ENCODE assay signal across 12 mouse cellular contexts in genomic region chr13:21803058-21803457, GRCm38 (mm10). TPM values are rescaled to one million over a fixed set of nuclear protein-coding genes. Genes with fewer than 3 reads are reported as not detected.
DNase-seq lines count a peak whose midpoint lies in the region; ATAC-seq and TF ChIP-seq lines count a peak whose summit lies in the region.
"Not testable (repeated sequence)": the region's sequence is repeated elsewhere in the genome, so short reads cannot be mapped to it uniquely, and the experiment has no call there.
"Had no signal": no experiment of that assay in that cellular context is flagged by ENCODE, and none has a peak within 500 bp of the region (broad histone marks: within the 10 kb centered on the region; RNA-seq: fewer than 3 reads in every experiment).

No protein-coding gene starts in this region.

- ATAC-seq in embryonic facial prominence, embryonic 15.5 days (ENCODE audit: insufficient number of reproducible peaks, low FRiP score, low TSS enrichment, low read depth), result peak; percentile 66; the same call in 1 of the 2 replicates
- peak; percentile 85 for ATAC-seq in frontal cortex, adult (ENCODE audit: low TSS enrichment)
- ATAC-seq in hindbrain, embryonic 15.5 days (ENCODE audit: low FRiP score, low read depth), result peak; percentile 73; the same call in 1 of the 2 replicates
- ATAC-seq in kidney, embryonic 16.5 days (ENCODE audit: low FRiP score, low TSS enrichment), result peak; percentile 79
- peak; percentile 52; the same call in 1 of the 2 replicates for ATAC-seq in liver, embryonic 14.5 days (ENCODE audit: insufficient read depth)
- peak; percentile 88 for ATAC-seq in megakaryocyte-erythroid progenitor cell, adult 5-6 weeks (replicated peaks; ENCODE audit: low FRiP score, low TSS enrichment, poor library complexity, severe bottlenecking)
- ATAC-seq in neural tube, embryonic 12.5 days (ENCODE audit: low FRiP score, low read depth), result peak; percentile 83

- not testable (repeated sequence) for H3K27me3 ChIP-seq in embryonic facial prominence, embryonic 15.5 days; hindbrain, embryonic 15.5 days; kidney, embryonic 16.5 days (ENCODE audit: insufficient read depth, low read length); liver, embryonic 14.5 days (ENCODE audit: control insufficient read depth, insufficient read depth, low read length); neural tube, embryonic 12.5 days (replicated peaks)

- not testable (repeated sequence) for H3K9ac ChIP-seq in embryonic facial prominence, embryonic 15.5 days; hindbrain, embryonic 15.5 days; kidney, embryonic 16.5 days (replicated peaks; ENCODE audit: low read length); liver, embryonic 14.5 days (replicated peaks); neural tube, embryonic 12.5 days

- DNase-seq in liver, embryonic 14.5 days (ENCODE audit: low read depth in 3 of 3, low spot score in 3 of 3), result not testable (repeated sequence)

- not testable (repeated sequence) for H3K27ac ChIP-seq in embryonic facial prominence, embryonic 15.5 days (replicated peaks); hindbrain, embryonic 15.5 days (replicated peaks); kidney, embryonic 16.5 days (ENCODE audit: low read length); liver, embryonic 14.5 days; neural tube, embryonic 12.5 days

- H3K9me3 ChIP-seq in embryonic facial prominence, embryonic 15.5 days (replicated peaks); hindbrain, embryonic 15.5 days; kidney, embryonic 16.5 days (ENCODE audit: low read length); liver, embryonic 14.5 days (ENCODE audit: control insufficient read depth, low read length); neural tube, embryonic 12.5 days: not testable (repeated sequence)

- not testable (repeated sequence) for H3K4me2 ChIP-seq in embryonic facial prominence, embryonic 15.5 days (replicated peaks); hindbrain, embryonic 15.5 days; kidney, embryonic 16.5 days (replicated peaks; ENCODE audit: low read depth, low read length); liver, embryonic 14.5 days (ENCODE audit: low read depth); neural tube, embryonic 12.5 days (replicated peaks)

- no CpG with 5 or more reads among the region's 4 CpGs for WGBS in embryonic facial prominence, embryonic 15.5 days
- WGBS in hindbrain, embryonic 15.5 days, result no CpG with 5 or more reads among the region's 4 CpGs
- WGBS in kidney, embryonic 16.5 days, result no CpG with 5 or more reads among the region's 4 CpGs
- WGBS in liver, embryonic 14.5 days (ENCODE audit: insufficient replicate concordance), result no CpG with 5 or more reads among the region's 4 CpGs
- WGBS in neural tube, embryonic 12.5 days, result no CpG with 5 or more reads among the region's 4 CpGs

- not testable (repeated sequence) for TF ChIP-seq CTCF in liver, embryonic 14.5 days (IDR thresholded peaks at IDR 0.05; ENCODE audit: low read depth)

- not testable (repeated sequence) for H3K4me1 ChIP-seq in embryonic facial prominence, embryonic 15.5 days; hindbrain, embryonic 15.5 days (replicated peaks); kidney, embryonic 16.5 days (ENCODE audit: insufficient read depth, low read length); liver, embryonic 14.5 days (replicated peaks; ENCODE audit: control insufficient read depth in 2 of 2, insufficient read depth in 2 of 2, low read length in 1 of 2); neural tube, embryonic 12.5 days

- not testable (repeated sequence) for TF ChIP-seq EP300 in liver, embryonic 14.5 days (IDR thresholded peaks at IDR 0.05; ENCODE audit: low read depth)

- not testable (repeated sequence) for H3K36me3 ChIP-seq in embryonic facial prominence, embryonic 15.5 days; hindbrain, embryonic 15.5 days; kidney, embryonic 16.5 days (ENCODE audit: insufficient read depth, low read length); liver, embryonic 14.5 days (replicated peaks; ENCODE audit: control insufficient read depth, insufficient read depth, low read depth); neural tube, embryonic 12.5 days

- H3K4me3 ChIP-seq in embryonic facial prominence, embryonic 15.5 days (replicated peaks); hindbrain, embryonic 15.5 days; kidney, embryonic 16.5 days (ENCODE audit: low read length); liver, embryonic 14.5 days (ENCODE audit: insufficient read depth in 1 of 2, low read depth in 2 of 2, low read length in 2 of 2); neural tube, embryonic 12.5 days: not testable (repeated sequence)

RNA-seq across cellular contexts. Expression of gene Hist1h2bq, which starts 6.9 kb away (rescaled TPM):
- polyA plus RNA-seq in embryonic facial prominence, embryonic 15.5 days (2015; fragmentation: Nextera tagmentation; extraction: Ambion mirVana), result 12.0 and 14.0 TPM in 2 replicates
- polyA plus RNA-seq in hindbrain, embryonic 15.5 days (2015; fragmentation: Nextera tagmentation; extraction: Ambion mirVana), result 4.9 and 7.3 TPM in 2 replicates
- 22.0 and 25.6 TPM in 2 replicates for polyA plus RNA-seq in kidney, embryonic 16.5 days (2015; fragmentation: Nextera tagmentation; extraction: Ambion mirVana)
- 13.1 and 13.4 TPM in 2 replicates for polyA plus RNA-seq in liver, embryonic 14.5 days (2012; rRNA removed)
- polyA plus RNA-seq in liver, embryonic 14.5 days (2014; fragmentation: Nextera tagmentation; extraction: Ambion mirVana), result 16.9 and 21.6 TPM in 2 replicates
- 395 and 796 TPM in 2 replicates for total RNA-seq in megakaryocyte-erythroid progenitor cell, adult 5-6 weeks (2014; fragmentation: Nextera tagmentation)
- total RNA-seq in megakaryocyte-erythroid progenitor cell, adult 5-6 weeks (2017), result 0.72 and 1.2 TPM in 2 replicates
- polyA plus RNA-seq in neural tube, embryonic 12.5 days (2016; fragmentation: Nextera tagmentation; extraction: Ambion mirVana), result 17.1 and 26.1 TPM in 2 replicates

RNA-seq across cellular contexts. Expression of gene Hist1h2ao, which starts 7.2 kb away (rescaled TPM):
- not detected in 2 replicates for polyA plus RNA-seq in embryonic facial prominence, embryonic 15.5 days (2015; fragmentation: Nextera tagmentation; extraction: Ambion mirVana)
- not detected in 2 replicates for polyA plus RNA-seq in hindbrain, embryonic 15.5 days (2015; fragmentation: Nextera tagmentation; extraction: Ambion mirVana)
- 2.1 TPM in 1 of 2 replicates, not detected in the other for polyA plus RNA-seq in kidney, embryonic 16.5 days (2015; fragmentation: Nextera tagmentation; extraction: Ambion mirVana)
- 0.24 TPM in 1 of 2 replicates, not detected in the other for polyA plus RNA-seq in liver, embryonic 14.5 days (2012; rRNA removed)
- polyA plus RNA-seq in liver, embryonic 14.5 days (2014; fragmentation: Nextera tagmentation; extraction: Ambion mirVana), result 3.4 TPM in 1 of 2 replicates, not detected in the other
- total RNA-seq in megakaryocyte-erythroid progenitor cell, adult 5-6 weeks (2014; fragmentation: Nextera tagmentation), result not detected in 2 replicates
- not detected in 2 replicates for total RNA-seq in megakaryocyte-erythroid progenitor cell, adult 5-6 weeks (2017)
- not detected in 2 replicates for polyA plus RNA-seq in neural tube, embryonic 12.5 days (2016; fragmentation: Nextera tagmentation; extraction: Ambion mirVana)
- total RNA-seq: CH12.LX; heart, postnatal 14 days had no signal
- polyA plus RNA-seq: kidney, adult 2 months; testis, adult 2 months had no signal

RNA-seq across cellular contexts. Expression of gene Hist1h4m, which starts 8.5 kb away (rescaled TPM):
- not detected in 2 replicates for polyA plus RNA-seq in embryonic facial prominence, embryonic 15.5 days (2015; fragmentation: Nextera tagmentation; extraction: Ambion mirVana)
- polyA plus RNA-seq in hindbrain, embryonic 15.5 days (2015; fragmentation: Nextera tagmentation; extraction: Ambion mirVana), result not detected in 2 replicates
- not detected in 2 replicates for polyA plus RNA-seq in kidney, embryonic 16.5 days (2015; fragmentation: Nextera tagmentation; extraction: Ambion mirVana)
- polyA plus RNA-seq in liver, embryonic 14.5 days (2012; rRNA removed), result not detected in 2 replicates
- not detected in 2 replicates for polyA plus RNA-seq in liver, embryonic 14.5 days (2014; fragmentation: Nextera tagmentation; extraction: Ambion mirVana)
- 256 and 298 TPM in 2 replicates for total RNA-seq in megakaryocyte-erythroid progenitor cell, adult 5-6 weeks (2014; fragmentation: Nextera tagmentation)
- 1,434 and 2,567 TPM in 2 replicates for total RNA-seq in megakaryocyte-erythroid progenitor cell, adult 5-6 weeks (2017)
- not detected in 2 replicates for polyA plus RNA-seq in neural tube, embryonic 12.5 days (2016; fragmentation: Nextera tagmentation; extraction: Ambion mirVana)
- polyA plus RNA-seq: kidney, adult 2 months; testis, adult 2 months had no signal

RNA-seq across cellular contexts. Expression of gene Hist1h2bp, which starts 15.8 kb away (rescaled TPM):
- polyA plus RNA-seq in embryonic facial prominence, embryonic 15.5 days (2015; fragmentation: Nextera tagmentation; extraction: Ambion mirVana), result 1.0 and 2.8 TPM in 2 replicates
- 0.44 and 0.58 TPM in 2 replicates for polyA plus RNA-seq in hindbrain, embryonic 15.5 days (2015; fragmentation: Nextera tagmentation; extraction: Ambion mirVana)
- polyA plus RNA-seq in kidney, embryonic 16.5 days (2015; fragmentation: Nextera tagmentation; extraction: Ambion mirVana), result 2.0 and 2.2 TPM in 2 replicates
- polyA plus RNA-seq in liver, embryonic 14.5 days (2012; rRNA removed), result 2.6 and 4.2 TPM in 2 replicates
- 3.0 and 4.1 TPM in 2 replicates for polyA plus RNA-seq in liver, embryonic 14.5 days (2014; fragmentation: Nextera tagmentation; extraction: Ambion mirVana)
- total RNA-seq in megakaryocyte-erythroid progenitor cell, adult 5-6 weeks (2014; fragmentation: Nextera tagmentation), result 19.6 and 62.9 TPM in 2 replicates
- total RNA-seq in megakaryocyte-erythroid progenitor cell, adult 5-6 weeks (2017), result 33.7 and 54.7 TPM in 2 replicates
- 0.68 and 1.7 TPM in 2 replicates for polyA plus RNA-seq in neural tube, embryonic 12.5 days (2016; fragmentation: Nextera tagmentation; extraction: Ambion mirVana)
- polyA plus RNA-seq: kidney, adult 2 months had no signal

RNA-seq across cellular contexts. Expression of gene Hist1h2an, which starts 16.0 kb away (rescaled TPM):
- polyA plus RNA-seq in embryonic facial prominence, embryonic 15.5 days (2015; fragmentation: Nextera tagmentation; extraction: Ambion mirVana), result 2.5 and 10.7 TPM in 2 replicates
- polyA plus RNA-seq in hindbrain, embryonic 15.5 days (2015; fragmentation: Nextera tagmentation; extraction: Ambion mirVana), result 1.0 and 1.5 TPM in 2 replicates
- polyA plus RNA-seq in kidney, embryonic 16.5 days (2015; fragmentation: Nextera tagmentation; extraction: Ambion mirVana), result 3.4 and 6.0 TPM in 2 replicates
- polyA plus RNA-seq in liver, embryonic 14.5 days (2012; rRNA removed), result 10.9 and 22.9 TPM in 2 replicates
- polyA plus RNA-seq in liver, embryonic 14.5 days (2014; fragmentation: Nextera tagmentation; extraction: Ambion mirVana), result 12.7 and 14.7 TPM in 2 replicates
- 4.6 and 28.8 TPM in 2 replicates for total RNA-seq in megakaryocyte-erythroid progenitor cell, adult 5-6 weeks (2014; fragmentation: Nextera tagmentation)
- total RNA-seq in megakaryocyte-erythroid progenitor cell, adult 5-6 weeks (2017), result 538 and 611 TPM in 2 replicates
- polyA plus RNA-seq in neural tube, embryonic 12.5 days (2016; fragmentation: Nextera tagmentation; extraction: Ambion mirVana), result 7.9 and 9.0 TPM in 2 replicates
- total RNA-seq: layer of hippocampus, adult 18-20 months had no signal
